Mouse (Mus musculus): ENCODE measurements around the gene Carm1.

DNA sequence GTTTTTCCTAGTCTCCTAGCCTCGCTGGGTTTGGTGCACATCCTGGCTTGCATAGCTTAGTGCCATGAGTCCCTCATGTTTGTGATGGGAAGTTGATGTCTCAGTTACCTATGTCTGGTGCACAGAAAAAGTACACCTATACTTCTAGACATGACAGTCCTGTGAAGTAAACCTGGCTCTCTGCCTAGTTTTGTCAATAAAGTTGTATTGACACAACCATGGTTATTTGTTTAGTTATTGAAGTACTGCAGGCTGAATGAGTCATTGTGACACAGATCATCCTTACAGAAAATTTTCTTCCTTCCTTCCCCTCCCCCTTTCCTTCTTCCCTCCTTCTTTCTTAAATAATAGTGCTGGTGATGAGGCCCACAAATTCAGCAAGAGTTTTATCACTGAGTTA, 17.7 kb downstream of the Carm1 start:
- no peak for TF ChIP-seq CTCF (IDR thresholded peaks at IDR 0.05; ENCODE audit: low read depth, low read length)
- no peak for TF ChIP-seq POLR2A (IDR thresholded peaks at IDR 0.05; ENCODE audit: borderline replicate concordance, low read depth, low read length)

Measured in bone marrow macrophage, adult 2 months (primary cell).